Mouse (Mus musculus) neural tube, embryonic 15.5 days (tissue): ENCODE measurements around the gene Tsc1. TPM values are rescaled to one million over a fixed set of nuclear protein-coding genes. Genes with fewer than 3 reads are reported as not detected.

Experiments
- ATAC-seq: fragments of 200-750 bp; cut with Nextera tagmentation; 2 replicates; pipeline ENCODE4 v1.8.0; 2017; ENCODE audit warnings: mild to moderate bottlenecking, moderate TSS enrichment, moderate library complexity; ENCODE audit not compliant: low FRiP score
- H3K27ac ChIP-seq: fragments of 300-500 bp; sonication (generic); replicated peaks from 2 replicates; pipeline ENCODE4 v1.5.1; 2015; ENCODE audit warnings: mild to moderate bottlenecking, inconsistent platforms
- H3K27me3 ChIP-seq: fragments of 300-500 bp; sonication (generic); replicated peaks from 2 replicates; pipeline ENCODE4 v1.6.1; 2015; ENCODE audit warnings: inconsistent platforms
- H3K36me3 ChIP-seq: fragments of 300-500 bp; sonication (generic); 2 replicates; pipeline ENCODE4 v1.6.1; 2015; ENCODE audit warnings: inconsistent platforms
- H3K4me1 ChIP-seq: fragments of 300-500 bp; sonication (generic); 2 replicates; pipeline ENCODE4 v1.6.1; 2015; ENCODE audit warnings: inconsistent platforms
- H3K4me2 ChIP-seq: fragments of 300-500 bp; sonication (generic); 2 replicates; pipeline ENCODE4 v1.6.1; 2015; ENCODE audit warnings: inconsistent platforms, mild to moderate bottlenecking, moderate library complexity
- H3K4me3 ChIP-seq: fragments of 300-500 bp; sonication (generic); replicated peaks from 2 replicates; pipeline ENCODE4 v1.5.1; 2015; ENCODE audit warnings: mild to moderate bottlenecking, inconsistent platforms
- H3K9ac ChIP-seq: fragments of 300-500 bp; sonication (generic); replicated peaks from 2 replicates; pipeline ENCODE4 v1.6.1; 2015; ENCODE audit warnings: mild to moderate bottlenecking, inconsistent platforms
- H3K9me3 ChIP-seq: fragments of 300-500 bp; sonication (generic); replicated peaks from 2 replicates; pipeline ENCODE4 v1.6.1; 2016; ENCODE audit warnings: inconsistent platforms
- WGBS: fragments of 180-500 bp; shearing (Covaris S2); methylation state at CpG from one replicate; pipeline ENCODE4 v1.1.7; 2015; ENCODE audit warnings: mixed read lengths; 5-methylcytosine and 5-hydroxymethylcytosine counted together
- polyA plus RNA-seq: library from polyadenylated mRNA; unstranded; fragments of >200 nt; fragmentation: Nextera tagmentation; extraction: Ambion mirVana; gene quantifications from 2 replicates; pipeline ENCODE4 v1.2.1, GENCODE M21; 2015

Gene Tsc1
- polyA plus RNA-seq: 29.8 and 33.3 TPM in 2 replicates

DNA sequence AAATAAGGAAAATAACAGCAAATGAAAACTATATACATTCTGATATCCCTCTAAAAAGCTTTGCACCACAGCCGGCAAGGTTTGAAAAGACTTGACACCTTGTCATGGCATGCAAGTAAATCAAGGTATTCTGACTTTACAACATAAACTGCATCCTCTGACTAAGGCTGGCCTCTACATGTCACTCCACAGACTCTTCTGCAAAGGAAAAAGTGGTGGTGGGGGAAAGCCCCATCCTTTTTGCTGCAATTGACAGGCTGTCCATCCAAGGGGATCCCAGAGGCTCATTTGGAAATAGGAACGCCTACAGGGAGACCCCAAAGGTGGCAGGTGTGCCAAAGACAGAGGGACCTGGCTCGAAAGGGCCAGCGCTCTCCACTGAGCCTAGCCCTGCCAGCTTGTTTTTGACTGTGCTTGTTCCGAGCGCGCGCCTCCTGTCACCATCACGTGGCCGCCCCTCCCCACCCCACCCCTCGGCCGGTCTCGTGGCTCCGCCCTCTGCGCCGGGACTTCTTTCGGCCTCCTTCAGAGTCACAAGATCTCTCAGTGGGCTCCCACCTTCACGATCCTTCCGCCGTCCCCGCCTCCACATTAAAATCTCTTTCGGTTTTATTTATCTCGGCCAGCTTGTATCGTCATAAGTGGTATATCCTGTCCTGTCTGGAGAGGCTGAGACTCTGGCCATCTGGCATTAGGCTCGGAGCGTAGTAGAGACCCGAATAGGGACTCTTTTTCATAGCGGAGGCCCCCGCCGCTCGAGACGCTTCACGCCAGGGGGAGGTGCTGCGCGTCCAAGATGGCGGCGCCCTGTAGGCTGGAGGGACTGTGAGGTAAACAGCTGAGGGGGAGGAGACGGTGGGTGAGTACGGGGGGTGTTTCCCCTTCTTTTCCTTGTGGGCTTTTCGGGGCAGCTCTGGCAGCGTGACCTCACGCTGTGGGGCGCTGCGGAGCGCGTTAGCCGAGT is at the start of gene Tsc1:
TSS of gene Tsc1 (plus strand) at position 768 of the 964 bp plus-strand sequence.
- peak within 1 kb of the TSS; percentile 87 for H3K9ac ChIP-seq
- no peaks in the 10 kb centered on the region for H3K36me3 ChIP-seq
- WGBS: 2% methylated on average over 47 of the region's 47 CpGs
- H3K4me2 ChIP-seq: peak within 1 kb of the TSS; percentile 80
- peak within 1 kb of the TSS; percentile 99 for H3K4me3 ChIP-seq
- H3K27ac ChIP-seq: peak within 1 kb of the TSS; percentile 95
- peak; percentile 94 for ATAC-seq
- H3K4me1 ChIP-seq: peaks cover 32% of the 10 kb centered on the region
- H3K27me3 ChIP-seq: 0 out of 2 replicates have a peak, but pooled peaks cover 5% of the 10 kb centered on the region
- H3K9me3 ChIP-seq: no peaks in the 10 kb centered on the region

DNA sequence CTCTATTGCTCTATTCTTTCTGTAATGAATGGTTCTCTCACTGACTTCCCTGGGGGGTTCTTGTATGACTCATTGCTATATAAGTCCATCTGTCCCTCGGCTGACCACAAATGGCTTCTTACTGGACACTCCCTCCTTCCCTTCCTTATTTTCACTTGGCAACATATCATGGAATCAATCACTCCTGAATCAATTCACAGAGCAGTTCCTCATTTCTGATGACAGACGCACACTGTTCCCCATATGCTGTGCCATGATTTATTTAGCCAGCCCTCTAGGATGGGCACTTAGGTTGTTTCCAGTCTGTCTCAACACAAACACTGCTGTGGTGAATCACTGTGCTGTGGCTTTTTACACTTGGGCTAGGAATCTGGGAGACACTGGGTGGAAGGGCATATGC is 49.5 kb upstream of the Tsc1 start:
- no peak for ATAC-seq
- no peak overlapping the region for H3K27ac ChIP-seq
- H3K4me2 ChIP-seq: no peak overlapping the region
- H3K4me3 ChIP-seq: no peak overlapping the region
- no peak overlapping the region for H3K9ac ChIP-seq
- H3K36me3 ChIP-seq: no peaks in the 10 kb centered on the region
- no peaks in the 10 kb centered on the region for H3K4me1 ChIP-seq
- peaks cover 3% of the 10 kb centered on the region; the same call in 1 of the 2 replicates for H3K27me3 ChIP-seq
- H3K9me3 ChIP-seq: no peaks in the 10 kb centered on the region
- WGBS: 69% methylated on average over 2 of the region's 2 CpGs

DNA sequence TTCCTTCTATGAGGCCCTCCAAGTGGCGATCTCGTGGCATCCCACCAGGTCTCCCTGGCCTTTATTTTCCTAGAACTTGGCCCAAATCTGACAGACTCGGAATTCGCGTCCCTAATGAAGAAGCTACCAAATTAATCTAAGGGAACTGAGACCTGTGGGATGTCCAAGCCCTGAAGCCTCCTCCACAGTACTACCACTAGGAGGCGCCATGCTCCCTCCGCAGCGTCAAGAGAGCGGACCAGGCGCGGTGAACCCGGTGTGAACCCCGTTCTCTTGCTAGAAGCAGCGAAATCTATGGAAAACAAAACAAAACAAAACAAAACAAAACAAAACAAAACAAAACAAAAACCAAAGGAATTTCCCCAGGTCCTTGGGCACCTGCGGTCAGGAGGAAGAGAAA is 48.2 kb upstream of the Tsc1 start:
- Histone ChIP-seq H3K4me1 (no peaks in the 10 kb centered on the region), H3K36me3 (no peaks in the 10 kb centered on the region), H3K9ac (no peak overlapping the region), H3K4me2 (no peak overlapping the region), H3K27ac (no peak overlapping the region), H3K4me3 (no peak overlapping the region), H3K27me3 (peaks cover 3% of the 10 kb centered on the region; the same call in 1 of the 2 replicates), H3K9me3 (no peaks in the 10 kb centered on the region)
- ATAC-seq: no peak
- 7% methylated on average over 15 of the region's 15 CpGs for WGBS

DNA sequence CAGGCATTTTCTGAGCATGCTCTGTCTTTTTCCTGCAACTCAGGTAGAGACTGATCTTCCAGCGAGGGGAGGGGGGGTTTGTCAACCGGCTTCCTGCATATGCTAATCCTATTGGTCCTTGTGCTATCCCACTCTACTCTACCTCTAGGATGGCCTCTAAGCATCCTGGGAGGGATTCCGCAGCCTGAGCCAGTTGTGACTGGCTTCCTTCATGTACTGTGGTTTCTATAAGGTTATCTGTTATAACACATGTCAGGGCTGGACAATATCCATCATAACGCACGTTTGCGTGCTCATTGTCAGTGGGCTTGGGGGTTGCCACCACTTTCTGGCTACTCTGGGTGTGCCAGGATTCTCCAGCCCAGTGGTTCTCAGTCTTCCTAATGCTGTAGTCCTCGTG is 45.0 kb upstream of the Tsc1 start:
- 84% methylated on average over 7 of the region's 7 CpGs for WGBS
- Histone ChIP-seq H3K27me3 (peaks cover 3% of the 10 kb centered on the region; the same call in 1 of the 2 replicates), H3K4me3 (no peak overlapping the region), H3K9me3 (no peaks in the 10 kb centered on the region), H3K4me2 (no peak overlapping the region), H3K4me1 (no peaks in the 10 kb centered on the region), H3K9ac (no peak overlapping the region), H3K27ac (no peak overlapping the region), H3K36me3 (no peaks in the 10 kb centered on the region)
- ATAC-seq: no peak

DNA sequence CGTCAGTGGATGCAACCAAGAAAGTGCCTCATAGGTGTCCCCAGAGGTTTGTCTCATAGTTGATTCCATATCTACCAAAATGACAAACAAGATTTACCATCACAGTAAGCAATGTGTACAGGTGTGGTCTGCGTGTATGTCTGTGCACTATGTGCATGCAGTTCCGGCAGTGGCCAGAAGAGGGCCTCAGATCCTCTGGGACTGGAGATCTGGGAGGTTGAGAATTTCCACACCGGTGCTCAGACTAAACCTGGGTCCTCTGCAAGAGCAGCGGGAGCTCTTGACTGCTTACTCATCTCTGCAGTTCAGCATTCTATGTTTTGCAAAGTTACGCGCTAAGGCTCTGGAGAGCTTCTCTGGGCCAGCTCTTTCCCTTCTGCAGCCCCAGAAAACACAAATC is 44.0 kb upstream of the Tsc1 start:
- no peak overlapping the region for H3K9ac ChIP-seq
- H3K27me3 ChIP-seq: peaks cover 3% of the 10 kb centered on the region; the same call in 1 of the 2 replicates
- ATAC-seq: no peak
- no peaks in the 10 kb centered on the region for H3K9me3 ChIP-seq
- no peaks in the 10 kb centered on the region for H3K36me3 ChIP-seq
- H3K4me3 ChIP-seq: no peak overlapping the region
- no peaks in the 10 kb centered on the region for H3K4me1 ChIP-seq
- H3K4me2 ChIP-seq: no peak overlapping the region
- WGBS: 91% methylated on average over 7 of the region's 7 CpGs
- H3K27ac ChIP-seq: no peak overlapping the region

DNA sequence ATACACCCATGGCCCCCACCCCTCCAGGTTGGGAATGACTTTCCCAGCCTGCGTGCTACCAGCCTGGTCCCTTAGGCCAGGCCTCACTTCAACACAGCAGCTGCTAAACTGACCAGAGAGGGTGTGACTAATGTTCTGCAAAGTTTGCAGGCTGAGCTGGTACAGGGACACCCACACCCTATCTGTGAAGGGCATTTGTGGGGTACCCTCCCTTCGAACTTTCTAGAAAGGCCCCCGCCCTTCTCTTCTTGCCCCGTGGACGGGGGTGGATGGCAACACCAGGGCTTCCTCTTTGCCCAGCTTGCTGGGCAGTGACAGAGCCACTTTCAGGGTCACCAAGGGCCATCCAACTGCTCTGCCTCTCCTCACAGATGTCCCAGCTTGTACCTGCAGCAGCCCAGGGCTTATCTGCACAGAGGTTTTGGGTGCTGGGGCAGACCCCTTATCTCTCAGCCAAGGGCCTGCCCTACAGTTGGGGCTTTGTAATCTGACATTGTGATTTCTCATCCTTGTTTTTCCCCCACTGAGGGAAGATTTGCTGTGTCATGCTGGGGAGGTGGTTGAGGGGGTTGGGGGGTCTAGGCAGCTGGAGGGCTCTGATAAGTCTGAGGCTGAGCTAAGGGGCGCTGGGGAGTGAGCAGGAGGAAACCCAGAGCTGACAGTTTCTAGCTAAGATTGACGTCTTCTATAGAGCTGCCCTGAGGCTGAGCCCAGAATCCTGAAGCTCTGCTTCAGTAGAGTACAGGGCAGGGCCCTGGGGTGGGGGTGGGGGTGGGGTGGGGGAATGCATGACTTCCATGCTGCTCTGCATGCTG is 43.1 kb upstream of the Tsc1 start:
- ATAC-seq: no peak
- Histone ChIP-seq H3K9ac (no peak overlapping the region), H3K4me2 (no peak overlapping the region), H3K9me3 (no peaks in the 10 kb centered on the region), H3K4me3 (no peak overlapping the region), H3K36me3 (no peaks in the 10 kb centered on the region), H3K27ac (no peak overlapping the region), H3K4me1 (no peaks in the 10 kb centered on the region), H3K27me3 (peaks cover 3% of the 10 kb centered on the region; the same call in 1 of the 2 replicates)
- 82% methylated on average over 7 of the region's 7 CpGs for WGBS

DNA sequence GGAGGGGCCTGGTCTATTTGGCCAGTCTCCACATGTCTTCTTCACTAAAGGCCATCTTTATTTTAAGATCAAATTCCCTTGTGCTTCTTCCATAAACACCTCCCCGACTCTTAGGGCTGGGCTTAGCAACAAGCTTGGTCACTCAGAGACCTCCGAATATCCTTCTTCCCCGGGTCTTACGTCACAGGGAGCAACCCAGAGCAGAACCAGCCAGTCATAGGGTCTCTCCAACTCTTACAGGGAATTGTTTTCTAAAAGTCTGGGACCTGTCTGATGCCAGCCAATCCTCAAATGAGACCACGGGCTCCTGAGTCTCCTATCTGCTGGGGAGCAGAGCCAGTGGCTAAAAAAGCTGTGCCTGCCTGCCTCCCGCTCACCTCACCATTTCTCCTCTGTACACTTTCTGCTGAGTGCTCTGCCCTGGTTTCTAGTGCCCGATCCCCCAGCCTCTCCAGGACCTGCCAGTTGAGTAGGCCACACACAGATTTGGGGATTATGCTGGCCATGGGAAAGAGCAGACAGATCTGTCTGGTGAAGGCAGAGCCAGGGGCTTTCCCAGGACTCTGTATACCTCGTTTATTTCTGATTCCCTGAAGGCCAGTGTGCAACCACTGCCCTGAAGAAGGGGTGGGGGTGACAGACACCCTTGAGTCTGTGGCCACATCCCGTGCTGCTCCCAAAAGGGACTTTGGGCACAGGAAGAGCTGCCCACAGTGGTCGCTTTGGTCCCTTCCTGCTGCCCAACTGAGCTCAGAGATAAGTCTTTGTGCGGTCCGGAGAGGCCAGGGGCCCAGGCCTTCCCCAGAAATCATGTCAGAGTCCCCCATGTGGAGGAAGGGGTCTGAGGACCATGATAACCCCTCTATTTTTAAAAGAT is 42.1 kb upstream of the Tsc1 start:
- WGBS: 71% methylated on average over 12 of the region's 12 CpGs
- Histone ChIP-seq H3K4me3 (no peak overlapping the region), H3K9me3 (no peaks in the 10 kb centered on the region), H3K27me3 (0 out of 2 replicates have a peak, but pooled peaks cover 3% of the 10 kb centered on the region), H3K9ac (no peak overlapping the region), H3K36me3 (no peaks in the 10 kb centered on the region), H3K4me1 (no peaks in the 10 kb centered on the region), H3K27ac (no peak overlapping the region), H3K4me2 (no peak overlapping the region)
- no peak for ATAC-seq

DNA sequence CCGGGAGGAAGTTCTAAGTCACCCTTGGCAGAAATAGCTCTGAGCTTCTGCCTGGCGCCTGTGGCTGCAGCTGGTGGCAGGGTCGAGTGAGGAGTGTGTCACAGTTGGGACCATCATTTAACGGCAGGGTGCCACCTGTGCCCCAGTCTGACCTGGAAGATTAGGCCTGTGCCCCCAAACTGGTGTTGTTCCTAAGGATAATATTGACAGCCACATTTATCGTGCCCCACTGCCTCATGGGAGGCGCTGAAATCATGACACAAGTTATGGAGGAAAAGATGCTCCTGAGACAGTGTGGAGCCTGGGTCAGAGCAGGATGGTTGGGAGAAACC is 41.5 kb upstream of the Tsc1 start:
- Histone ChIP-seq H3K36me3 (no peaks in the 10 kb centered on the region), H3K4me3 (no peak overlapping the region), H3K27me3 (no peaks in the 10 kb centered on the region), H3K4me1 (no peaks in the 10 kb centered on the region), H3K27ac (no peak overlapping the region), H3K9ac (no peak overlapping the region), H3K9me3 (no peaks in the 10 kb centered on the region), H3K4me2 (no peak overlapping the region)
- ATAC-seq: no peak
- 70% methylated on average over 6 of the region's 6 CpGs for WGBS

DNA sequence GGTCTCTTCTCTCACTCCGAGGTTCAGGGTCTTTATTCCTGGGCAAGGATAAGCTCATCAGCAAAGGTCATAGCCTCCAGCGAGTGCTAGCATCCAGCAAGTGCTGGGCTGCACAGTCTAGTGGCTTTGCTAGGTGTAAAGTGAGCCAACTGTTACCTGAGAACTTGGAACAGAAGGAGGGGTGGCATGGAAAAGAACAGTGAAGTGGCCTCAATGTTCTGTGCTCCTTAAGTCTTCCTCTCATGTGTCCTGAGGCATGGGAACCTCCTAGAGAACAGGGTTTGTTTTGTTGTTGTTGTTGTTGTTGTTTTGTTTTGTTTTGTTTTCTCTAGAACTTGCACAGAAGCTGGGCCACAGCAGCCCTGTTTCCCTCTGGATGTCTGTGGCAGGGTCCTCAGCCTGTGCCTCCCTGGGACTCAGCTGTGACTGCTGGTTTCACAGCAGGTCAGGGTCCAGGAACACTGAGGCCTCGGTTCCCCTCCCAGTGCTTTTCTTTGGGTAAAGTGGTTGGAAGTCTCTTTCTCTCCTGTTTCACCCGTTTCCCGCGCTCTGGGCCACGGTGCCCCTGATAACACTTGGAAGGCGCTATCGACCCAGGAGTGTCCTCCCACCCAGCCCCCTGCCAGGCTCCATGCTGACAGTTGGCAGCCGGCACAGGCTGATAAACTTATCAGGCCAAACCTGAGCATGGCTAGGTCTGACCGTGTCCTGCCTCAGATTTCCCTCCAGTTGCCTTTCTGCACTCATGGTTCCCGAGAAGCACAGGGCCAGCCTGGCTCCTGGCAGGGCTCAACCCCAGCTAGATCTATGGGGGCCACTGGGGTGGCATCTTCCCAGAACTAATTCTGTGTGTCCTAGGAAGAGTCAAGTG is 39.1 kb upstream of the Tsc1 start:
- Histone ChIP-seq H3K9ac (no peak overlapping the region), H3K4me1 (no peaks in the 10 kb centered on the region), H3K4me3 (no peak overlapping the region), H3K27ac (no peak overlapping the region), H3K36me3 (no peaks in the 10 kb centered on the region), H3K27me3 (no peaks in the 10 kb centered on the region), H3K4me2 (no peak overlapping the region), H3K9me3 (no peaks in the 10 kb centered on the region)
- no peak for ATAC-seq
- WGBS: 62% methylated on average over 11 of the region's 12 CpGs

DNA sequence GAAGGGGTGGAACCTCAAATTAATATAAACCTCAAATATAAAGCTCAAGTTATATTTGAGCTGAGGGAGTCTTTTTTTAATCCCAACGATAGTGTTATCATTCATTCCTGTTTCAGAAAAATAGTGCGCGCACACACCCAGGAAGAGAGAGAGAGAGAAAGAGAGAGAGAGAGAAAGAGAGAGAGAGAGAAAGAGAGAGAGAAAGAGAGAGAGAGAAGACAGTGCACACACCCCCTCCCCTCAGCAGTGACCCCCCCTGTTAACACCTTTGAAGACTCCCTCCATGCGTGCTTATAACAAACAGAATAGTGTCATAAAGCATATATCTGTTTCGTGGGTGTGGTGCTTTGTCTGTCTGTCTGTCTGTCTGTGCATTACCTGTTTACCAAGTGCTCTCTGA is 37.5 kb upstream of the Tsc1 start:
- WGBS: 81% methylated on average over 5 of the region's 5 CpGs
- Histone ChIP-seq H3K4me3 (no peak overlapping the region), H3K27me3 (no peaks in the 10 kb centered on the region), H3K9ac (no peak overlapping the region), H3K27ac (no peak overlapping the region), H3K9me3 (no peaks in the 10 kb centered on the region), H3K4me1 (no peaks in the 10 kb centered on the region), H3K36me3 (no peaks in the 10 kb centered on the region), H3K4me2 (no peak overlapping the region)
- no peak for ATAC-seq
